Mouse (Mus musculus): ENCODE results near the gene C1qtnf6.

GRCm38 (mm10) chr15:78510121-78510576 lies 21.1 kb downstream of the C1qtnf6 start:
- TF ChIP-seq CTCF (IDR thresholded peaks at IDR 0.05) (no peak), EP300 (IDR thresholded peaks at IDR 0.05) (no peak)

All from lung, postnatal 0 days (tissue).